Mouse (Mus musculus): Measurements from ENCODE around the gene Cyp3a11.
"Not testable (repeated sequence)": the region's sequence is repeated elsewhere in the genome, so short reads cannot be mapped to it uniquely, and the experiment has no call there.

Gene Cyp3a11

DNA sequence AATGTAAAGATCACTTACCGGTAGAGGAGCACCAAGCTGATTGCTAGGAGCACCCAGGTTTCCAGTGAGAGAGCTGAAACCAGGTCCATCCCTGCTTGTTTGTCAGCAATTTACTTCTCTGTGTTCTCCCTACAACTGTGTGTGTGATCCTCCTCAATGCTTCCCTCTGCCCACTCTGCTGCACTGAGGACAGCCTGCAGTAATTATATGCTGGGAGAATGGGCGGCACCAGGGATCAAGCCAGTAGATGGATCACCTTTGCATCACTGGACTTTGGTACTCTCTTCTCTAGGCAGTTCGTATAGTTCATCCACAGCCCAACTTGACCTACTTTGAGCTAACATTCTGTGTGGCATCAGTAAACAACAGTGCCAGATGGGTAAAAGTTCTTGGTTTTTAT is at the start of gene Cyp3a11:
TSS of gene Cyp3a11 (minus strand) at position 277 of the 400 bp plus-strand sequence.
- no peak for DNase-seq (ENCODE audit: low read depth)

DNA sequence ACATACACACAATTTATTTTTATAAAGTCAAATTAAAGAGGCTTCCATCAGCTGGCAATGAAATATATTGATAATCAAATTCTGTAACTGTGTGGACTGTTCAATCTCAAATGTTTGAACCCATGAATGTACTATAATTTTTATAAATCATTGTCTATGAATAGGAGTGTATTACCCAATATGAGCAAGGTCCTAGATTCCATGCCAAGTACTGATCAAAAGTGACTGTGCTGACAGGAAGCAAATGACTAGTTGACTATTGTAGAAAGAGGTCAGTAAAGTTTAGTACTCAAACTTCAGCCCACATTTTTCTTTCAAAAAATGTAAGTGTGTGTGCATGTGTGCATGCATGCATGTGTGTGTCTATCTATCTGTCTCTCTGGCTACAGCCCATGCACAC is 33.1 kb upstream of the Cyp3a11 start:
- DNase-seq (ENCODE audit: low read depth): no peak

DNA sequence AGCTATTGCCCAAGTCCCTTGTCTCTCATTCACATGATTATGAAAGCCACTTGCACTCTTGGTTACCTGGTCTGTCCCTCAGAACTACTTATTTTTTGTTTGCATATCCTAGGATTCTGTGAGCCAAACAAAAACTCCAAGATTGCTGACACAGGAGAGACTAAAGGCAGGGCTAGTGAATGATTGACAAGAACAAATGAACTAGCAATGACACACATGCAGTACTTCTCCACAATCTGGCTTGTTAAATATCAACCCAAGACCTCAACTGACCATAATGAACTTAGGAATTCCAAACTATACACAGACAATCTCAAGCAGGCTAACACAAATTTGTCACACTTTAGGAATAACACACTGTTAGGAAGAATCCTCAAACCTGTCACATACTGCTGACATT is 32.0 kb upstream of the Cyp3a11 start:
- DNase-seq (ENCODE audit: low read depth): no peak

GRCm38 (mm10) chr5:145906937-145907336 is 27.2 kb upstream of the Cyp3a11 start:
- not testable (repeated sequence) for DNase-seq (ENCODE audit: low read depth)

DNA sequence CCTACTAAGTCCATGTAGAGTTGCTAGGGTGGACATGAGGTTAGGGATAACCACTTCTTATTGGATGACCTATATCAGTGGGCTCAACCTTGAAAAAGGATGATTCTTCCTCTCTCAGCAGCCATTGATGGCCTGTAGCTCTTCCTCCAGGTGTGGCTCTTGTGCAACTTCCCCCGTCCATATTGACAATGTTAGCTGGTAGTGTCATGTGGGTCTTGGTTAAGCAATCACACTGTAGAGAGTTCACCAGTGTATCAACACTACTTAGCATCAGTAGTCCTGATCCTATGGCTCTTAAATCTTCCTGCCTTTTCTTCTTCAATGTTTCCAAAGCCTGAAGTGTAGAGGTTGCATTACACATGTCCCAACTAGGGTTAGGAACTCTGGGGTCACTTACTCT is 24.8 kb upstream of the Cyp3a11 start:
- DNase-seq (ENCODE audit: low read depth): no peak

GRCm38 (mm10) chr5:145903349-145903748 is 23.6 kb upstream of the Cyp3a11 start:
- no peak for DNase-seq (ENCODE audit: low read depth)

GRCm38 (mm10) chr5:145900436-145900990 is 20.7 kb upstream of the Cyp3a11 start:
- DNase-seq (ENCODE audit: low read depth): no peak

GRCm38 (mm10) chr5:145897271-145897670 is 17.5 kb upstream of the Cyp3a11 start:
- no peak for DNase-seq (ENCODE audit: low read depth)

DNA sequence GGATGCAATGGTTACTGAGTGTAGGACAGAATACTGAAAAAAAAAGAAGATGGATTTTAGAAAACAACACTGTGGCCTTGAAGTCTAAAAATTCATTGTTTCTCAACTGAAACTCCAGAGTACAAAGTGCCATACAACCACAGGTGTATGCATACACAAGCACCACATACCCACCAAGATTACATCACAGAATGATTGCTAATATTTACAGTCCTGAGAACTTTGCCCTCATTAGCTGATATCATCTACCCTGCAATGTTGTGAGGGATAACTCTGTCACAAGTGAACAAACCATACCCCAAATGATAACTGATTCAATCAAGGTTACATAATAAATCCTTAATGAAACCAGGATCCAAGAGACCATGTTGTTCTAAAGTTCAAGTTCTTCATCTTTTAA is 1.4 kb upstream of the Cyp3a11 start:
- DNase-seq (ENCODE audit: low read depth): no peak

- DNase-seq (ENCODE audit: low read depth): not testable (repeated sequence)
Observed at GRCm38 (mm10) chr5:145867433-145867832, 12.3 kb downstream of the Cyp3a11 start.

- DNase-seq (ENCODE audit: low read depth): not testable (repeated sequence)
Observed at GRCm38 (mm10) chr5:145805796-145806195, 74.0 kb downstream of the Cyp3a11 start, which contains the start of gene Cyp3a44. Gene Cyp3a44, minus strand, starts transcription at chr5:145805874.

Data from 416B (cell line).